Mouse (Mus musculus): ENCODE measurements around the gene Gucy1b2. TPM values are rescaled to one million over a fixed set of nuclear protein-coding genes. Genes with fewer than 3 reads are reported as not detected.

Gene Gucy1b2
- polyA plus RNA-seq, 1 experiment = not detected

GRCm38 (mm10) chr14:62416742-62417134 lies 39.4 kb downstream of the Gucy1b2 start:
- Histone ChIP-seq H3K27ac (replicated peaks; ENCODE audit: low read depth, low read length) (no peak overlapping the region), H3K4me3 (ENCODE audit: insufficient read depth, low read depth, low read length) (no peak overlapping the region)

GRCm38 (mm10) chr14:62416007-62416741 lies 39.9 kb downstream of the Gucy1b2 start:
- Histone ChIP-seq H3K27ac (replicated peaks; ENCODE audit: low read depth, low read length) (no peak overlapping the region), H3K4me1 (ENCODE audit: control insufficient read depth, insufficient read depth, insufficient read length, low read length) (no peaks in the 10 kb centered on the region), H3K4me3 (ENCODE audit: insufficient read depth, low read depth, low read length) (no peak overlapping the region)

More at GRCm38 (mm10) chr14:62416742-62417134, 39.4 kb downstream of the Gucy1b2 start:
- no peaks in the 10 kb centered on the region for H3K4me1 ChIP-seq (ENCODE audit: control insufficient read depth, insufficient read depth, insufficient read length, low read length)

DNA sequence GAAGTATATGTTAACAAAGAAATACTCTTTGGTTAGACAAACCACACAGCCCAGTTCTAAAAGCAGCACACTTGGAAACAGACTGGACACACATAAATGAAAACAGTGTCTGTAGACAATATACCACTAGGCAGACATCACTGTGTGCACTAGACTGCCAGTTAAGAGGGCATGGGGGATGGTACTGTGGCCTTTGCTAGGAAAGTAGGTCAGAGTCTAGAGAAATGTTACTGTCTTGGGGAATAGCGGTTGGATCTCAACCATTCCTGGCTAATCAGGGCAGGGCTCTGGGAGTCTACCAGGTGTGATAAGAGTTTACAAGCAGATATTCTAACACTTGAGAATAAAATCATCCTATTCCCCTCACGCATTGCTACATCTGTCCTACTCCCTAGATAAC lies 60.7 kb downstream of the Gucy1b2 start:
- Histone ChIP-seq H3K4me1 (ENCODE audit: control insufficient read depth, insufficient read depth, insufficient read length, low read length) (no peaks in the 10 kb centered on the region), H3K4me3 (ENCODE audit: insufficient read depth, low read depth, low read length) (no peak overlapping the region), H3K27ac (replicated peaks; ENCODE audit: low read depth, low read length) (no peak overlapping the region)

GRCm38 (mm10) chr14:62392754-62393153 lies 63.3 kb downstream of the Gucy1b2 start:
- H3K27ac ChIP-seq (replicated peaks; ENCODE audit: low read depth, low read length) = no peak overlapping the region
- H3K4me1 ChIP-seq (ENCODE audit: control insufficient read depth, insufficient read depth, insufficient read length, low read length) = no peaks in the 10 kb centered on the region

DNA sequence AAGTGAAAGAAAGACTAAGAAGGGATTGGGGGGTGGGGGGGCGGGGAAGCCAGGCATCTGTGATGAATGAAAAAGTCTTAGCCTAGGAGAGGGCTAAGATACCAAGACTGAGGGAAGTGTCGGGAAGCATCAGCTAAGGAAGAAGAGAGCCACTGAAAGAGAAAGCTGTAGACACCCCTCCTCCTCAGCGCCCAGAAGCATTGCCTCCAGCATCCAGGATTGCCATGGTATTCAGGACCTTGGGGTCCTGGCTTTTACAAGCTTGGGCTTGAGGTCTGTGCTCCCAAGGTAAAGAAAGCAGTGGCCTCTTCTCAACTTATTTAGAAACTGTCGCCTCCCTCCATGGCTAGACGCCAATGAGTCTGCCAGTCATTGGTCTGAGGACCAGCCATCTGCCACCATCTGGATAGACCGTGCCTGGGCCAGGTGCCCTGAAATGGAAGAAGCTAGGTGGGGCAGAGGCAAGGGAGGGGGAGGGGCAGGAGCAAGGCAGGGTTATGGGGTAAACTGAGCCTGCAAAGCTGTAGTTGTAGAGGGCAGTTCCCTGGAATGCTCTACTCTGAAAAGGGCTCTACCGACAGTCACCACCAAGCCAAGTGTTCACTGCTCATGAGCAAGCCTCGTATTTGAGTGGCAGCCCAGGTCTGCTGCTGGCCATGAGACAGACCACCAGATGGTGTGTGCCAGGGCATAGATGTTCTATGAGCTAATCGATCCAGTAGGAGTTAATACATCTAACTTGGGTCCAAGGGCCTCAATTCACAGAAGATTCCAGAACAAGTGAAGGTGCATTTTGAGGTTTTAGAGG lies 66.2 kb downstream of the Gucy1b2 start:
- Histone ChIP-seq H3K27ac (replicated peaks; ENCODE audit: low read depth, low read length) (no peak overlapping the region), H3K4me1 (ENCODE audit: control insufficient read depth, insufficient read depth, insufficient read length, low read length) (no peaks in the 10 kb centered on the region), H3K4me3 (ENCODE audit: insufficient read depth, low read depth, low read length) (no peak overlapping the region)

More at GRCm38 (mm10) chr14:62392754-62393153, 63.3 kb downstream of the Gucy1b2 start:
- H3K4me3 ChIP-seq (ENCODE audit: insufficient read depth, low read depth, low read length) = no peak overlapping the region

GRCm38 (mm10) chr14:62389064-62389728 lies 66.9 kb downstream of the Gucy1b2 start:
- Histone ChIP-seq H3K27ac (replicated peaks; ENCODE audit: low read depth, low read length) (no peak overlapping the region), H3K4me3 (ENCODE audit: insufficient read depth, low read depth, low read length) (no peak overlapping the region), H3K4me1 (ENCODE audit: control insufficient read depth, insufficient read depth, insufficient read length, low read length) (no peaks in the 10 kb centered on the region)

DNA sequence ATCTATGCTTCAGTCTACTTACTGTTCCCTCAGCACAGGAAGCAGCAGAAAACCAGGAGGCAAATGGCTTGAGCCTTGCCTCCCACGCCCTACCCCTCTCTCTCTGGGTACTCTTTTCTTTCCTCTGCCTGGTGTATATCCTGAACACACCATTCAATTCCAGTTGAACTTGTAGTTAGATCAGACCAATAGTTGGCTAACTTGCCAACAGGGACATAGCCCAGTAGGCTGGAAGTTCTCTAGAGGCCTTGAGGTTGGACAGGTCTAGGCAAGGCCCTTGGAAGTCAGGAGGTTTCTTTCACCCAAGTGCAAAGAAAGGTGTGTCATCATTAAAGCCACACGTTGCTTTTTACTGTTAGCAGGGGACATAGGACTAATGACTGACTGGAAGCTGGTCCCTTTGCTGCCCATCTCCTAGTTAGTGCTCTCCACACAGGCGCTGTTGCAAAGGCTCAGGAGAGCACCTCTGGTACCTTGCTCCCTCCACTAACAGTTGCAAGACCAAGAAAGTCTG lies 72.2 kb downstream of the Gucy1b2 start:
- Histone ChIP-seq H3K4me3 (ENCODE audit: insufficient read depth, low read depth, low read length) (no peak overlapping the region), H3K27ac (replicated peaks; ENCODE audit: low read depth, low read length) (no peak overlapping the region), H3K4me1 (ENCODE audit: control insufficient read depth, insufficient read depth, insufficient read length, low read length) (no peaks in the 10 kb centered on the region)

- Histone ChIP-seq H3K27ac (replicated peaks; ENCODE audit: low read depth, low read length) (no peak overlapping the region), H3K4me1 (ENCODE audit: control insufficient read depth, insufficient read depth, insufficient read length, low read length) (no peaks in the 10 kb centered on the region), H3K4me3 (ENCODE audit: insufficient read depth, low read depth, low read length) (no peak overlapping the region)
Measured at GRCm38 (mm10) chr14:62383109-62383508, 73.0 kb downstream of the Gucy1b2 start.

- H3K4me1 ChIP-seq (ENCODE audit: control insufficient read depth, insufficient read depth, insufficient read length, low read length) = peaks cover 4% of the 10 kb centered on the region; the same call in 1 of the 2 replicates
- no peak overlapping the region for H3K4me3 ChIP-seq (ENCODE audit: insufficient read depth, low read depth, low read length)
- H3K27ac ChIP-seq (replicated peaks; ENCODE audit: low read depth, low read length) = no peak overlapping the region
Measured at GRCm38 (mm10) chr14:62380606-62381005, 75.5 kb downstream of the Gucy1b2 start.

DNA sequence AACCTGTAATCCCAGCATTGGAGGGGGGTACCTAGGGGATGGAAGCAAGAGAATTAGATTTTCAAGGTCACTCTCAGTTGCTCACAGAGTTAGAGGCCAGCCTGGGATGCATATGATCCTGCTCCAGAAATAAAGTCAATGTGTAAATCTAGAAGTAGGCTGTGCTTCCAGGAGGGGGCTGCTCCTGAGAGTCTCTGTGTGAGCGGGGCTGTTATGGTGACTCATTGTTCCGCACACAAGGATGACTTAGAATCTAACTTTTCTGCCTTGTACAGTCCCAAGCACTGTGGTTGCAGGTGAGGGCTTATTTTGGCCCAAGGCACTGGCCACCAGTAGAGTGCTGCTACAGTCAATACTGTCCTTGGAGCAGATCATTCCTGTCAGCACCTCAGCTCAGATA lies 76.7 kb downstream of the Gucy1b2 start:
- peaks cover 4% of the 10 kb centered on the region; the same call in 1 of the 2 replicates for H3K4me1 ChIP-seq (ENCODE audit: control insufficient read depth, insufficient read depth, insufficient read length, low read length)
- H3K4me3 ChIP-seq (ENCODE audit: insufficient read depth, low read depth, low read length) = no peak overlapping the region
- no peak overlapping the region for H3K27ac ChIP-seq (replicated peaks; ENCODE audit: low read depth, low read length)

DNA sequence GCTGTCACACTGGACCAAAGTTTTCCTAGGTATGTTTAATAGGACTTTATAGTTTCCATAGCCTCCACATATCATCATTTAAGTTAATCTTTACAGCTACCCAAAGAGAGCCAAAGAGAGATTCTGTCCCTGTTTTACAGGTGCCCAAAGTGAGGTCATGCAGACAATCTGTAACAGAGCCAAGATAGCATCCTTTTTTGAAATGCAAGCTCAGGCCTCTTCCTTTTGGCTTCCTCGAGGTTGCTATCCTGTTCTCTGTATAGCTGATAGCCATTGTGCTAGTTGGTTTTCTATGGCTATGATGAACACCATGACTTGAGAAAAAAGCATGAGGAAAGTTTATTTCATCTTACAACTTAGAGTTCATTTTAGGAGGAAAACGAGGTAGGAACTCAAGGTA lies 80.0 kb downstream of the Gucy1b2 start:
- no peak overlapping the region for H3K27ac ChIP-seq (replicated peaks; ENCODE audit: low read depth, low read length)
- no peak overlapping the region for H3K4me3 ChIP-seq (ENCODE audit: insufficient read depth, low read depth, low read length)
- H3K4me1 ChIP-seq (ENCODE audit: control insufficient read depth, insufficient read depth, insufficient read length, low read length) = peaks cover 4% of the 10 kb centered on the region

DNA sequence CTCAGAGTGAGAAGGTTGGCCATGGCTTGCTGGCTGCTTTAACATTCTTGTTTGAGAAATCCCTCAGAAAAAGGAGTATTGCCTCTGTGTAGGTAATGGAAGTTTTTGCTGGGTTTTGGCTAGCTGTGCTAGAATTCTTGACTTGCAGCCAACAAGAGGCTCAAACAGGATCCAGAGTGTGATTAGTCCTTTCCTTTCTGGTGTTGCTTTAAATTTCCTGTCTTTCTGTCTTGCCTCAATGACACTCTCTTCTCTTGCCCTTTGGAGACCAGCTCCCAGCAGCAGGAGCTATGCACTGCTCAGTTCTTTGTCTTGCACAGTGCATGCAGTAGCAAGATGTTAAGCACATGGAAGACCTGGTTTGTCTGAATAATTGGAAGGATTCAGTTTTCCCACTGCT lies 80.4 kb downstream of the Gucy1b2 start:
- peaks cover 4% of the 10 kb centered on the region for H3K4me1 ChIP-seq (ENCODE audit: control insufficient read depth, insufficient read depth, insufficient read length, low read length)
- H3K4me3 ChIP-seq (ENCODE audit: insufficient read depth, low read depth, low read length) = no peak overlapping the region
- no peak overlapping the region for H3K27ac ChIP-seq (replicated peaks; ENCODE audit: low read depth, low read length)

- peaks cover 9% of the 10 kb centered on the region for H3K4me1 ChIP-seq (ENCODE audit: control insufficient read depth, insufficient read depth, insufficient read length, low read length)
- no peak overlapping the region for H3K27ac ChIP-seq (replicated peaks; ENCODE audit: low read depth, low read length)
- no peak overlapping the region for H3K4me3 ChIP-seq (ENCODE audit: insufficient read depth, low read depth, low read length)
Measured at GRCm38 (mm10) chr14:62374001-62374400, 82.1 kb downstream of the Gucy1b2 start.

DNA sequence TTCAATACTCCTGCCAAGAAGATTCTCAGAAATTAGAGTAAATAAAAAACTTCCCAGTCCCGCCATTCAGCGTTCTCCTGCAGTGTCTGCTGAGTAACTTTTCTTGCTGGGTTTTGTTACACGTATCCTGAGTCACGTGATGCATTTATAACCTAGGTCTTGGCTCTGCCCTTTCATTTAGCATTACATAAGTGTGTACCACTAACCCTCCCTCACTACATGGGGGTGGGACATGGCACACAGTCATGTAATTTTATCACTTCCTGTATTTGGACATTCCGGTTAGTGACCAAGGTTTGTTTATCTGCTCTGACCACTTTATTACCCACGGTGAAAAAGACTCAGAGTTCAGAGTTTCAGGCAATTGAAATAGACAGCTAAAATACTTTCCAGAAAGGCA lies 85.3 kb downstream of the Gucy1b2 start:
- Histone ChIP-seq H3K27ac (replicated peaks; ENCODE audit: low read depth, low read length) (0 out of 2 replicates have a peak overlapping the region, but pooled peaks have one; percentile 3), H3K4me3 (ENCODE audit: insufficient read depth, low read depth, low read length) (peak overlapping the region; percentile 3; the same call in 1 of the 2 replicates), H3K4me1 (ENCODE audit: control insufficient read depth, insufficient read depth, insufficient read length, low read length) (peaks cover 6% of the 10 kb centered on the region)

DNA sequence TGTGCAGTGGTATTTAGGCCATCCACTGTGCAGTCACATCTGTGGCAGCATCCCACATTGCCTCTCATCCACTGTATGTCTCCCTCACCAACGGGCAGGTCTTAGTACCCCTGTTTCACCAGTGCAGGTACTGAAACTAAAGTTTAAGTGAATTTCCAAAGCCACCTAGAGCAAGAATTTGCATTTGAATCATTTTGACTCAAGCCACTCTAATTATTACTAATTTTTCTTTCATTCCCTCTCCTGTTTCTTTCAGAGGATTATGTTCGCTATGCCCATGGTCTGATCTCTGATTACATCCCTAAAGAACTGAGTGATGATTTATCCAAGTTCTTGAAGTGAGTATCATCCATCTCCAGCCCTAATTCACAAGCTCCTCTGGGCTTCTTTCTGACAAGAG lies 92.3 kb downstream of the Gucy1b2 start:
- no peak overlapping the region for H3K27ac ChIP-seq (replicated peaks; ENCODE audit: low read depth, low read length)
- H3K4me1 ChIP-seq (ENCODE audit: control insufficient read depth, insufficient read depth, insufficient read length, low read length) = no peaks in the 10 kb centered on the region
- H3K4me3 ChIP-seq (ENCODE audit: insufficient read depth, low read depth, low read length) = no peak overlapping the region
